In the genomic region with DNA sequence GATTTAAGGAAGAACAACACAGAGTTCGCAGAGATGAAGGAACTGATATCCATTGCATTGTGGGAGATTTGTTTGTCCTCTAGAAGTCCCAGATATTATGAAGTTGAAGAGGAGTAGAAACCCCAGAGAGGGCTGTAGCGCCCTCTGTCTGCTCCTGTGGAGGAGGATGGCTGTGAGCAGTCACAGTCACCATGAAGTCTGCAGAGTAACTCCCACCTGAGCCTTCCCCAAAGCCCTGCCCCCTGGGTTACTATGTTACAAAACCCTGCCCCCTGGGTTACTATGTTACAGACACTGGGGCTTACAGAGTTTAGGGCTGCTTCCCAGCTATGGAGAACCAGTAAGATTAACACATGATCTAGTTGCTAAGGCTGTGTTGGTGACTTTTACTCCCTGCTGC, we compare ENCODE assay signal across 11 mouse cellular contexts.
DNase-seq lines count a peak whose midpoint lies in the region; ATAC-seq and TF ChIP-seq lines count a peak whose summit lies in the region.
"Had no signal": no experiment of that assay in that cellular context is flagged by ENCODE, and none has a peak within 500 bp of the region (broad histone marks: within the 10 kb centered on the region; RNA-seq: fewer than 3 reads in every experiment).

No protein-coding gene starts in this region.

- H3K4me3 ChIP-seq in liver, embryonic 15.5 days (replicated peaks) = no peak overlapping the region
- H3K4me3 ChIP-seq: neural tube, embryonic 13.5 days had no signal

- no peak for ATAC-seq in Patski
- ATAC-seq in granulocyte monocyte progenitor cell, adult 5-6 weeks (replicated peaks; ENCODE audit: poor library complexity, severe bottlenecking) = peak; percentile 38; the same call in 1 of the 2 replicates
- ATAC-seq in liver, embryonic 15.5 days (ENCODE audit: insufficient read depth) = peak; percentile 62

- H3K36me3 ChIP-seq in liver, embryonic 15.5 days (replicated peaks) = no peaks in the 10 kb centered on the region
- H3K36me3 ChIP-seq: neural tube, embryonic 13.5 days had no signal

- CTCF ChIA-PET in Patski (lab: Charles Lee) = no interaction called here

- H3K9me3 ChIP-seq in liver, embryonic 15.5 days (replicated peaks) = no peaks in the 10 kb centered on the region
- H3K9me3 ChIP-seq: neural tube, embryonic 13.5 days had no signal

- H3K27ac ChIP-seq in liver, embryonic 15.5 days (replicated peaks) = no peak overlapping the region
- H3K27ac ChIP-seq: neural tube, embryonic 13.5 days had no signal

- no peak overlapping the region for H3K9ac ChIP-seq in liver, embryonic 15.5 days
- H3K9ac ChIP-seq: neural tube, embryonic 13.5 days had no signal

- H3K4me1 ChIP-seq in liver, embryonic 15.5 days (replicated peaks) = no peaks in the 10 kb centered on the region
- H3K4me1 ChIP-seq: neural tube, embryonic 13.5 days had no signal

- TF ChIP-seq CTCF in Patski (IDR thresholded peaks at IDR 0.05) = peak; percentile 53

- DNase-seq in kidney, adult 9 months = peak; percentile 34
- no peak for DNase-seq in kidney, adult 18-20 months
- no peak for DNase-seq in Patski (ENCODE audit: low read depth, low spot score)
- no peak for DNase-seq in Muller cell, postnatal 12 days (ENCODE audit: inconsistent ontology term)
- DNase-seq in spleen, postnatal 10 days (ENCODE audit: low spot score in 2 of 2) = no peak
- DNase-seq in thymus, postnatal 0 days (ENCODE audit: low spot score) = no peak
- DNase-seq: gastrocnemius, postnatal 25 days; left cerebral cortex, postnatal 4 days had no signal

- no peak overlapping the region for H3K4me2 ChIP-seq in liver, embryonic 15.5 days
- H3K4me2 ChIP-seq: neural tube, embryonic 13.5 days had no signal

- POLR2A ChIA-PET in Patski (lab: Charles Lee) = no interaction called here

- WGBS in liver, embryonic 15.5 days (ENCODE audit: insufficient replicate concordance) = 37% methylated on average over 2 of the region's 2 CpGs

- H3K27me3 ChIP-seq in Patski = peaks cover 4% of the 10 kb centered on the region
- H3K27me3 ChIP-seq in liver, embryonic 15.5 days = no peaks in the 10 kb centered on the region
- H3K27me3 ChIP-seq: neural tube, embryonic 13.5 days had no signal

- in situ Hi-C loops in Patski (cut with MboI; ENCODE audit: low pct_unique_long_range_greater_than_20kb) = no loop called here
